In genomic region chr8:47533344-47534125, GRCm38 (mm10) we compare ENCODE assay signal across 8 mouse cellular contexts. TPM values are rescaled to one million over a fixed set of nuclear protein-coding genes. Genes with fewer than 3 reads are reported as not detected.
DNase-seq lines count a peak whose midpoint lies in the region; ATAC-seq and TF ChIP-seq lines count a peak whose summit lies in the region.

Gene Trappc11 (minus strand): TSS chr8:47533470.
Gene Rwdd4a (plus strand): TSS chr8:47533664.

- H3K9ac ChIP-seq in heart, embryonic 11.5 days (ENCODE audit: low read depth, low read length): peak within 1 kb of the TSS; percentile 93
- H3K9ac ChIP-seq in kidney, embryonic 16.5 days (replicated peaks; ENCODE audit: low read length): peak within 1 kb of the TSS; percentile 90
- peak within 1 kb of the TSS; percentile 98 for H3K9ac ChIP-seq in liver, adult 2 months (ENCODE audit: low read depth, low read length)

- peak; percentile 99 for DNase-seq in brain, embryonic 14.5 days (ENCODE audit: low read depth)
- DNase-seq in liver, adult 2 months (ENCODE audit: extremely low read depth, low read depth, low spot score): peak; percentile 98
- DNase-seq in splenic B cell, adult 2 months (ENCODE audit: low read depth, low spot score): peak; percentile 97

- H3ac ChIP-seq in C2C12 (ENCODE audit: control insufficient read depth, insufficient read length, low read depth) (peak within 1 kb of the TSS; percentile 90), myocyte (ENCODE audit: control insufficient read depth, insufficient read length) (peak within 1 kb of the TSS; percentile 91)

- peak within 1 kb of the TSS; percentile 71 for H3K27ac ChIP-seq in heart, embryonic 11.5 days (ENCODE audit: low read depth, low read length)
- peak within 1 kb of the TSS; percentile 87 for H3K27ac ChIP-seq in kidney, embryonic 16.5 days (ENCODE audit: low read length)
- peak within 1 kb of the TSS; percentile 90 for H3K27ac ChIP-seq in liver, adult 2 months (replicated peaks; ENCODE audit: insufficient read depth, low read depth, low read length)

- H3K9me3 ChIP-seq in erythroblast, embryonic 14.5 days (ENCODE audit: control insufficient read depth, low read length): no peaks in the 10 kb centered on the region
- no peaks in the 10 kb centered on the region for H3K9me3 ChIP-seq in heart, embryonic 11.5 days (replicated peaks; ENCODE audit: control insufficient read depth, low read length)
- H3K9me3 ChIP-seq in kidney, embryonic 16.5 days (ENCODE audit: low read length): no peaks in the 10 kb centered on the region

- TF ChIP-seq POLR2A in brain, embryonic 14.5 days (IDR thresholded peaks at IDR 0.05; ENCODE audit: borderline replicate concordance, extremely low read depth, insufficient read depth, insufficient read length, poor library complexity, severe bottlenecking): peak; percentile 65; the same call in 1 of the 2 replicates
- peak; percentile 66 for TF ChIP-seq POLR2A in liver, adult 2 months (IDR thresholded peaks at IDR 0.05; ENCODE audit: extremely low read depth, insufficient read depth, low read length)
- TF ChIP-seq POLR2A in myocyte (IDR thresholded peaks at IDR 0.05; ENCODE audit: insufficient read length, low read depth): peak; percentile 82

- peak within 1 kb of the TSS; percentile 86 for H3K4me3 ChIP-seq in C2C12 (ENCODE audit: insufficient read depth, poor library complexity, severe bottlenecking)
- peak within 1 kb of the TSS; percentile 88 for H3K4me3 ChIP-seq in erythroblast, embryonic 14.5 days (replicated peaks)
- H3K4me3 ChIP-seq in heart, embryonic 11.5 days (ENCODE audit: low read depth, low read length): peak within 1 kb of the TSS; percentile 88
- peak within 1 kb of the TSS; percentile 92 for H3K4me3 ChIP-seq in kidney, embryonic 16.5 days (ENCODE audit: low read length)
- H3K4me3 ChIP-seq in liver, adult 2 months (ENCODE audit: insufficient read depth, low read depth, low read length): peak within 1 kb of the TSS; percentile 96
- H3K4me3 ChIP-seq in myocyte: peak within 1 kb of the TSS; percentile 88

- no peak for TF ChIP-seq CTCF in C2C12 (IDR thresholded peaks at IDR 0.05; ENCODE audit: control insufficient read depth, insufficient read depth, insufficient read length)
- no peak for TF ChIP-seq CTCF in brain, embryonic 14.5 days (IDR thresholded peaks at IDR 0.05; ENCODE audit: borderline replicate concordance, extremely low read depth, insufficient read depth, insufficient read length)
- TF ChIP-seq CTCF in liver, adult 2 months (IDR thresholded peaks at IDR 0.05; ENCODE audit: low read depth, low read length): 0 out of 2 replicates have a peak, but pooled peaks have one; percentile 0

- H3K4me1 ChIP-seq in erythroblast, embryonic 14.5 days (ENCODE audit: control insufficient read depth): peaks cover 34% of the 10 kb centered on the region
- H3K4me1 ChIP-seq in heart, embryonic 11.5 days (ENCODE audit: control insufficient read depth, insufficient read depth, low read length): peaks cover 13% of the 10 kb centered on the region
- peaks cover 20% of the 10 kb centered on the region for H3K4me1 ChIP-seq in kidney, embryonic 16.5 days (ENCODE audit: insufficient read depth, low read length)
- peaks cover 10% of the 10 kb centered on the region for H3K4me1 ChIP-seq in liver, adult 2 months (ENCODE audit: control insufficient read depth, insufficient read depth, low read length)

- H3K4me2 ChIP-seq in heart, embryonic 11.5 days: peak within 1 kb of the TSS; percentile 86
- peak within 1 kb of the TSS; percentile 92 for H3K4me2 ChIP-seq in kidney, embryonic 16.5 days (replicated peaks; ENCODE audit: low read depth, low read length)
- H3K4me2 ChIP-seq in myocyte (ENCODE audit: low read depth): peak within 1 kb of the TSS; percentile 98

- ATAC-seq in heart, embryonic 11.5 days (replicated peaks; ENCODE audit: insufficient number of reproducible peaks, low FRiP score, low TSS enrichment): peak; percentile 99
- ATAC-seq in kidney, embryonic 16.5 days (ENCODE audit: low FRiP score, low TSS enrichment): peak; percentile 100

- H3K36me3 ChIP-seq in C2C12 (ENCODE audit: control insufficient read depth, insufficient read depth) (peaks cover 18% of the 10 kb centered on the region), myocyte (ENCODE audit: control insufficient read depth, insufficient read depth) (no peaks in the 10 kb centered on the region)
- H3K36me3 ChIP-seq in erythroblast, embryonic 14.5 days (ENCODE audit: control insufficient read depth): peaks cover 29% of the 10 kb centered on the region
- H3K36me3 ChIP-seq in heart, embryonic 11.5 days (ENCODE audit: control insufficient read depth, insufficient read depth, low read length): peaks cover 2% of the 10 kb centered on the region; the same call in 1 of the 2 replicates
- H3K36me3 ChIP-seq in kidney, embryonic 16.5 days (ENCODE audit: insufficient read depth, low read length): peaks cover 17% of the 10 kb centered on the region
- H3K36me3 ChIP-seq in liver, adult 2 months (ENCODE audit: control insufficient read depth, insufficient read depth, low read length): peaks cover 22% of the 10 kb centered on the region
- peaks cover 6% of the 10 kb centered on the region for H3K36me3 ChIP-seq in splenic B cell, adult 2 months (ENCODE audit: control insufficient read depth, insufficient read depth, low read length, poor library complexity, severe bottlenecking)

- peaks cover 52% of the 10 kb centered on the region for H3K79me2 ChIP-seq in C2C12 (ENCODE audit: control insufficient read depth, insufficient read depth)
- H3K79me2 ChIP-seq in liver, adult 2 months (ENCODE audit: control insufficient read depth, insufficient read depth, low read length): peaks cover 5% of the 10 kb centered on the region; the same call in 1 of the 2 replicates
- peaks cover 28% of the 10 kb centered on the region for H3K79me2 ChIP-seq in myocyte (ENCODE audit: control insufficient read depth, insufficient read depth)

- H3K27me3 ChIP-seq in C2C12 (ENCODE audit: control insufficient read depth, insufficient read depth, insufficient read length): no peaks in the 10 kb centered on the region
- H3K27me3 ChIP-seq in erythroblast, embryonic 14.5 days (ENCODE audit: control insufficient read depth): no peaks in the 10 kb centered on the region
- no peaks in the 10 kb centered on the region for H3K27me3 ChIP-seq in heart, embryonic 11.5 days (ENCODE audit: control insufficient read depth, insufficient read depth, low read length)
- no peaks in the 10 kb centered on the region for H3K27me3 ChIP-seq in kidney, embryonic 16.5 days (ENCODE audit: insufficient read depth, low read length)
- no peaks in the 10 kb centered on the region for H3K27me3 ChIP-seq in liver, adult 2 months (ENCODE audit: control insufficient read depth, insufficient read depth, low read length)
- no peaks in the 10 kb centered on the region for H3K27me3 ChIP-seq in myocyte (ENCODE audit: control insufficient read depth, insufficient read depth, insufficient read length)
- no peaks in the 10 kb centered on the region for H3K27me3 ChIP-seq in splenic B cell, adult 2 months (ENCODE audit: control insufficient read depth, insufficient read depth, low read length, poor library complexity, severe bottlenecking)

- H3K79me3 ChIP-seq in C2C12 (ENCODE audit: low read depth): peaks cover 33% of the 10 kb centered on the region

- under 1% methylated on average over 65 of the region's 65 CpGs for WGBS in heart, embryonic 11.5 days (ENCODE audit: insufficient replicate concordance)
- WGBS in kidney, embryonic 16.5 days: under 1% methylated on average over 65 of the region's 65 CpGs
- WGBS in liver, adult 2 months: under 1% methylated on average over 65 of the region's 65 CpGs

TF ChIP-seq in C2C12, 6 proteins besides CTCF, POLR2A, EP300 and RAD21:
- TF ChIP-seq MYOG (IDR thresholded peaks at IDR 0.05; ENCODE audit: control insufficient read depth, extremely low read depth, insufficient read length) (no peak), MAX (IDR thresholded peaks at IDR 0.05) (peak; percentile 11)

TF ChIP-seq in myocyte, 11 proteins besides CTCF, POLR2A, EP300 and RAD21:
- TF ChIP-seq POLR2AphosphoS2 (IDR thresholded peaks at IDR 0.05; ENCODE audit: insufficient read length, low read depth) (peak; percentile 77), TCF3 (IDR thresholded peaks at IDR 0.05; ENCODE audit: insufficient read length, low read depth) (no peak), CEBPB (IDR thresholded peaks at IDR 0.05; ENCODE audit: insufficient read depth, poor library complexity, severe bottlenecking) (no peak), MAX (IDR thresholded peaks at IDR 0.05; ENCODE audit: low read depth) (no peak), MYOD1 (IDR thresholded peaks at IDR 0.05; ENCODE audit: control insufficient read depth in 1 of 3, insufficient read length in 2 of 3, low read depth in 2 of 3) (peak in 1 of 3 experiments; percentile 18), TCF12 (IDR thresholded peaks at IDR 0.05; ENCODE audit: insufficient read depth, poor library complexity, severe bottlenecking) (no peak), SRF (IDR thresholded peaks at IDR 0.05; ENCODE audit: control insufficient read depth, insufficient read length, low read depth) (peak; percentile 88), E2F4 (IDR thresholded peaks at IDR 0.05; ENCODE audit: insufficient read depth) (peak; percentile 29), MYOG (IDR thresholded peaks at IDR 0.05; ENCODE audit: control insufficient read depth in 1 of 3, insufficient read depth in 1 of 3, insufficient read length in 2 of 3, low read depth in 2 of 3) (peak in 1 of 3 experiments; percentile 16)

RNA-seq across cellular contexts. Expression of gene Trappc11, which starts in this region (rescaled TPM):
- polyA plus RNA-seq in C2C12 (2012; fragmentation: generic; extraction: Trizol): 10.8 TPM
- polyA plus RNA-seq in brain, embryonic 14.5 days (2012; rRNA removed): 42.5 and 44.5 TPM in 2 replicates
- polyA plus RNA-seq in erythroblast, embryonic 14.5 days (2012): 0.42 and 0.79 TPM in 2 replicates
- polyA plus RNA-seq in heart, embryonic 11.5 days (2014; fragmentation: Nextera tagmentation; extraction: Ambion mirVana): 25.1 and 29.3 TPM in 2 replicates
- polyA plus RNA-seq in kidney, embryonic 16.5 days (2015; fragmentation: Nextera tagmentation; extraction: Ambion mirVana): 36.7 and 38.8 TPM in 2 replicates
- total RNA-seq in liver, adult 2 months (2014; rRNA removed): 25.0 and 25.6 TPM in 2 replicates
- 12.2 and 12.6 TPM in 2 replicates for polyA plus RNA-seq in liver, adult 2 months (2012; rRNA removed)
- polyA plus RNA-seq in myocyte (2012; fragmentation: generic; extraction: Trizol): 16.7 TPM

RNA-seq across cellular contexts. Expression of gene Rwdd4a, which starts in this region (rescaled TPM):
- polyA plus RNA-seq in C2C12 (2012; fragmentation: generic; extraction: Trizol): 20.6 TPM
- polyA plus RNA-seq in brain, embryonic 14.5 days (2012; rRNA removed): 26.7 and 27.0 TPM in 2 replicates
- polyA plus RNA-seq in erythroblast, embryonic 14.5 days (2012): 0.88 and 1.1 TPM in 2 replicates
- 37.9 and 42.6 TPM in 2 replicates for polyA plus RNA-seq in heart, embryonic 11.5 days (2014; fragmentation: Nextera tagmentation; extraction: Ambion mirVana)
- polyA plus RNA-seq in kidney, embryonic 16.5 days (2015; fragmentation: Nextera tagmentation; extraction: Ambion mirVana): 38.2 and 38.6 TPM in 2 replicates
- 9.6 and 10.7 TPM in 2 replicates for total RNA-seq in liver, adult 2 months (2014; rRNA removed)
- polyA plus RNA-seq in liver, adult 2 months (2012; rRNA removed): 12.3 and 13.0 TPM in 2 replicates
- 15.5 TPM for polyA plus RNA-seq in myocyte (2012; fragmentation: generic; extraction: Trizol)

Comparison
In these comparisons a context has a peak if more than half of its experiments do, and no peak if none do; other contexts are left out.
1. Peak in every context shown above with its lines: DNase-seq, ATAC-seq, H3K4me3 ChIP-seq and H3K27ac ChIP-seq.